Mouse (Mus musculus): ENCODE measurements around the gene Rpa1. TPM values are rescaled to one million over a fixed set of nuclear protein-coding genes. Genes with fewer than 3 reads are reported as not detected.

Rpa1 gene
- polyA plus RNA-seq, 1 experiment, result 43.2 TPM

DNA sequence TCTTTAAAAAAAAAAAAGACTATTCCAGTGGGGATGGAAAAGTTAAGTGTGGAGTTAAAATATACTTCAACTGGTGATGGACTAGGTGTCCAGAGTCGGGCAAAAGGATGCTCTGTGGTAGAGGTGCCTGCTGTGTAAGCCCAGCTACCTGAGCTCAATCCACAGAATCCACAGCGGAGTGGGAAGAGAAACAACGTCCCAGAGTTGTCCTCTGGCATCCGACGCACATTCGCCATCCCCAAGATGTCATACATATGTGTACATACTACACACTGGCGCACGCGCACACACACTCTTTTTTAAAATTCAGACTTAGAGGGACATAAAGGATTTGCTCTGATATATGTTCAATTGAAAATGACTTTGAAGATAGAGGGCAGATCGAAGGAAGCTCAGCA is 937 bp downstream of the Rpa1 start:
- no peak for TF ChIP-seq CTCF (IDR thresholded peaks at IDR 0.05; ENCODE audit: low read depth, low read length)
- no peak for TF ChIP-seq POLR2A (IDR thresholded peaks at IDR 0.05; ENCODE audit: borderline replicate concordance, low read depth, low read length)
- Histone ChIP-seq H3K4me3 (ENCODE audit: insufficient read depth, low read length) (peak overlapping the region; percentile 83), H3K27ac (ENCODE audit: insufficient read depth, low read depth, low read length) (no peak overlapping the region), H3K4me1 (ENCODE audit: control insufficient read depth, insufficient read depth, low read length) (peaks cover 14% of the 10 kb centered on the region)

- Histone ChIP-seq H3K27ac (ENCODE audit: insufficient read depth, low read depth, low read length) (no peak overlapping the region), H3K4me1 (ENCODE audit: control insufficient read depth, insufficient read depth, low read length) (peaks cover 14% of the 10 kb centered on the region), H3K4me3 (ENCODE audit: insufficient read depth, low read length) (no peak overlapping the region)
- TF ChIP-seq POLR2A (IDR thresholded peaks at IDR 0.05; ENCODE audit: borderline replicate concordance, low read depth, low read length), result no peak
- TF ChIP-seq CTCF (IDR thresholded peaks at IDR 0.05; ENCODE audit: low read depth, low read length), result no peak
These were observed 1.5 kb downstream of the Rpa1 start for GRCm38 (mm10) chr11:75346556-75347187.

DNA sequence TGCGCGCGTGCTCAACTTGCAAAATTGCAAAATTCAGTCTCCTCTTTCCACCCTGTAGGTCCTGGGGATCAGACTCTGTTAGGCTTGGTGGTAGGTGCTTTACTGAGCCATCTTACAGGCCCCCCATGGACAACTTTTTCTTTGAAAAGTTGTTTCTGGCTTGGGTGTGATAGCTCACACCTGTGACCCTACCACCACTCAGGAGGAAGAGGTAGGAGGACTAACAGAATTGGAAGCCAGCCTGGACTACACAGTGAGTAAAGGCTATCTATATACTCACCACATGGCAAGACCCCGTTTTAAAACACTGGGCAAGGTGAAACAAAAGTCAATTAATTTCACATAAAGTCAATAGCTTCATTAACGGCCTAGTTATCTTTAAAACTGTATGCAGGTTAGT is 3.4 kb downstream of the Rpa1 start:
- TF ChIP-seq CTCF (IDR thresholded peaks at IDR 0.05; ENCODE audit: low read depth, low read length) (no peak), POLR2A (IDR thresholded peaks at IDR 0.05; ENCODE audit: borderline replicate concordance, low read depth, low read length) (no peak)
- no peak overlapping the region for H3K4me3 ChIP-seq (ENCODE audit: insufficient read depth, low read length)
- peaks cover 14% of the 10 kb centered on the region for H3K4me1 ChIP-seq (ENCODE audit: control insufficient read depth, insufficient read depth, low read length)
- no peak overlapping the region for H3K27ac ChIP-seq (ENCODE audit: insufficient read depth, low read depth, low read length)

DNA sequence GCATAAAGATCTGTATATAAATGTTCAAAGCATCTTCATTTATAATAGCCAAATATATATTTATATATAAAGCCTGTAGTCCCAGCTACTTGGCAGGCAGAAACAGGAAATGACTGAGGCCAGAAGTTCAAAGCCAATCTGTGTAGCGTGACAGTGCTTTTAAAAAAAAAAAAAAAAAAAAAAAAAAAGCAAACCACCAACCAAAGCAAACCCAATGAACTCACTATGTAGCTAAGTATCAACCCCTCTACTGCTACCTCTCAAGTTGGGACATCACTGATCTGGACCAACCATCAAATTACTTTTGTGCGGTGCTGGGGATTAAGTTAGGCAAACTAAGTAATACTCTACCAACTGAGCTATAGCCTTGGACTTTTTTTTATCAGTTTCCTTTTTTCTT is 4.0 kb downstream of the Rpa1 start:
- Histone ChIP-seq H3K4me1 (ENCODE audit: control insufficient read depth, insufficient read depth, low read length) (peaks cover 14% of the 10 kb centered on the region), H3K27ac (ENCODE audit: insufficient read depth, low read depth, low read length) (no peak overlapping the region), H3K4me3 (ENCODE audit: insufficient read depth, low read length) (no peak overlapping the region)
- no peak for TF ChIP-seq POLR2A (IDR thresholded peaks at IDR 0.05; ENCODE audit: borderline replicate concordance, low read depth, low read length)
- TF ChIP-seq CTCF (IDR thresholded peaks at IDR 0.05; ENCODE audit: low read depth, low read length), result no peak

- Histone ChIP-seq H3K4me1 (ENCODE audit: control insufficient read depth, insufficient read depth, low read length) (peaks cover 13% of the 10 kb centered on the region), H3K4me3 (ENCODE audit: insufficient read depth, low read length) (no peak overlapping the region), H3K27ac (ENCODE audit: insufficient read depth, low read depth, low read length) (no peak overlapping the region)
- TF ChIP-seq POLR2A (IDR thresholded peaks at IDR 0.05; ENCODE audit: borderline replicate concordance, low read depth, low read length) (no peak), CTCF (IDR thresholded peaks at IDR 0.05; ENCODE audit: low read depth, low read length) (no peak)
These were observed 5.0 kb downstream of the Rpa1 start for GRCm38 (mm10) chr11:75343096-75343495.

DNA sequence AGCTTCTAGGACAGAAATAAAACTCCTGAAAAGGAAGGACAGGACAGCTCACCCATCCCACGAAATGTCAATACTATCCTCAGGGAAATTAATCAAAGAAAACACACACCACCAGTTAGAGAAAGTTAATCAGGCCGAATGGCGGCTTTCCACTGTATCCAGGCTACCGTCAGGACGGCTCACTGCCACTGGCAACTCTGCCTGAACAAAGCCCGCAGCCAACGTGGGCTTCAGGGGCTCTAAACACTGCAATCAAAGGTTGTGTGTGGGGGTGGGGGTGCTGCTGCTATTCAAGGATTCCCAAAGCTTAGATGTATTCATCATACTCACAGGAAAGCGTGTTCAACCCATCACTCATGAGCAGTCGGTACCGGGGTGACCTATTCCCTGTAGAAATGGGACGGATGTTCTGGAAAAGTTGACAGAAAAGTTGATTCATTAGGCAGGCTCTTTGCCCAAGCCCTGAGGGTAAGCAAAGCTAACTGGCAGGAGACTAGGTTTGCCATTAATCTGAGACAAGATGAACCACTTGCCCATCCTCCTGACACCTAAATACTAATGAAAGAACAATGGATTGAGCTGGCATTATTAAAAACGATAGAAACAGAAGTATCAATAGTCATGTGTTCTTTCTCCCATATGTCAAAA is 7.3 kb downstream of the Rpa1 start:
- no peak overlapping the region for H3K4me3 ChIP-seq (ENCODE audit: insufficient read depth, low read length)
- H3K4me1 ChIP-seq (ENCODE audit: control insufficient read depth, insufficient read depth, low read length), result peaks cover 24% of the 10 kb centered on the region
- H3K27ac ChIP-seq (ENCODE audit: insufficient read depth, low read depth, low read length), result no peak overlapping the region
- TF ChIP-seq CTCF (IDR thresholded peaks at IDR 0.05; ENCODE audit: low read depth, low read length), result no peak
- TF ChIP-seq POLR2A (IDR thresholded peaks at IDR 0.05; ENCODE audit: borderline replicate concordance, low read depth, low read length), result no peak

GRCm38 (mm10) chr11:75340076-75340475 is 8.0 kb downstream of the Rpa1 start:
- H3K4me3 ChIP-seq (ENCODE audit: insufficient read depth, low read length), result no peak overlapping the region
- TF ChIP-seq CTCF (IDR thresholded peaks at IDR 0.05; ENCODE audit: low read depth, low read length) (no peak), POLR2A (IDR thresholded peaks at IDR 0.05; ENCODE audit: borderline replicate concordance, low read depth, low read length) (no peak)
- H3K4me1 ChIP-seq (ENCODE audit: control insufficient read depth, insufficient read depth, low read length), result peaks cover 24% of the 10 kb centered on the region
- no peak overlapping the region for H3K27ac ChIP-seq (ENCODE audit: insufficient read depth, low read depth, low read length)

GRCm38 (mm10) chr11:75337246-75337645 is 10.9 kb downstream of the Rpa1 start:
- no peak overlapping the region for H3K27ac ChIP-seq (ENCODE audit: insufficient read depth, low read depth, low read length)
- TF ChIP-seq CTCF (IDR thresholded peaks at IDR 0.05; ENCODE audit: low read depth, low read length) (no peak), POLR2A (IDR thresholded peaks at IDR 0.05; ENCODE audit: borderline replicate concordance, low read depth, low read length) (no peak)
- peaks cover 16% of the 10 kb centered on the region for H3K4me1 ChIP-seq (ENCODE audit: control insufficient read depth, insufficient read depth, low read length)
- H3K4me3 ChIP-seq (ENCODE audit: insufficient read depth, low read length), result no peak overlapping the region

GRCm38 (mm10) chr11:75336676-75337075 is 11.4 kb downstream of the Rpa1 start:
- no peak for TF ChIP-seq CTCF (IDR thresholded peaks at IDR 0.05; ENCODE audit: low read depth, low read length)
- no peak for TF ChIP-seq POLR2A (IDR thresholded peaks at IDR 0.05; ENCODE audit: borderline replicate concordance, low read depth, low read length)
- Histone ChIP-seq H3K27ac (ENCODE audit: insufficient read depth, low read depth, low read length) (no peak overlapping the region), H3K4me3 (ENCODE audit: insufficient read depth, low read length) (no peak overlapping the region), H3K4me1 (ENCODE audit: control insufficient read depth, insufficient read depth, low read length) (peaks cover 16% of the 10 kb centered on the region)

- Histone ChIP-seq H3K4me1 (ENCODE audit: control insufficient read depth, insufficient read depth, low read length) (peaks cover 17% of the 10 kb centered on the region), H3K27ac (ENCODE audit: insufficient read depth, low read depth, low read length) (no peak overlapping the region), H3K4me3 (ENCODE audit: insufficient read depth, low read length) (no peak overlapping the region)
- TF ChIP-seq POLR2A (IDR thresholded peaks at IDR 0.05; ENCODE audit: borderline replicate concordance, low read depth, low read length) (no peak), CTCF (IDR thresholded peaks at IDR 0.05; ENCODE audit: low read depth, low read length) (no peak)
These were observed 22.2 kb downstream of the Rpa1 start for GRCm38 (mm10) chr11:75325969-75326311.

Data from bone marrow macrophage, adult 2 months (primary cell).